Mouse (Mus musculus) thymus, adult 18-20 months (tissue): ENCODE data around the gene Ipo11.

Experiments used
- DNase-seq, 2 experiments: peaks; one replicate each; pipeline ENCODE4 v3.0.0; 2022; ENCODE audit warnings: mixed read lengths in 2 of 2

Gene Ipo11

DNA sequence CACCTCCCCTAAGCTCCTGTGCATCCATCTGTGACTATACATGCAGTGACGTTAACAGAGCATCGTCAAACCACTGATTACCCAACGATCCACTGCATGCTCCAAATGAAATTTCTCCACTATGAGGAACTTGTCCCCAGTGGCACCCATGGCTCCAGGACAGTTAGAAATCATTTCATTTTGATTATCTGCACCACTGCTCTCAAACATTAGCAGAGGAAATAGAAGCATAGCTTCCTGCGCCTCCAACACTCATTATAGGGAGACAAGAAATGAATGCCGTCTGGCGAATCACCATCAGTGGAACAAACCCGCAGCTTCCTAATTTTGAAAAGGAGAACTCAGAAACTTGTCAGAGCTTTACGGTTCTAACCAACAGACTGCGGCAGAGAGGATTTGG, 123.7 kb downstream of the Ipo11 start:
- DNase-seq, result no peak

DNA sequence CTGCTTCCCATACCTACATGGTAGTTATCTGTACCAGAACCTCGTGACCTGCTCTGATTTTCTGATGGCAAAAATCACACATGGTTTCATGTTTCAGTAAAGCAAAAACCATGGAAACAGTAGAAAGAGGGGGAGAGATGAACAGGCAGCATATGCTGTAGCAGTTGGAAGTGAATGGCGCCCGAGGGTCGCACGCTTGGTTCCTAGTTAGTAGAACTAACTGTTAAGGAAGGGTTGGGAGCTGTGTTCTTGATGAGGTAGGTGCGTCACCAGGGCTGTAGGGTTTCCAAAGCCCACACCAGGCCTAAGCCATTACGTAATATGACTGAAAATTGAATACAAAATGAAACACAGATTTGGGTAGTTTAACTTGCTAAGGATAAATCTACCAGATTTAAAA, 126.6 kb downstream of the Ipo11 start:
- no peak for DNase-seq

DNA sequence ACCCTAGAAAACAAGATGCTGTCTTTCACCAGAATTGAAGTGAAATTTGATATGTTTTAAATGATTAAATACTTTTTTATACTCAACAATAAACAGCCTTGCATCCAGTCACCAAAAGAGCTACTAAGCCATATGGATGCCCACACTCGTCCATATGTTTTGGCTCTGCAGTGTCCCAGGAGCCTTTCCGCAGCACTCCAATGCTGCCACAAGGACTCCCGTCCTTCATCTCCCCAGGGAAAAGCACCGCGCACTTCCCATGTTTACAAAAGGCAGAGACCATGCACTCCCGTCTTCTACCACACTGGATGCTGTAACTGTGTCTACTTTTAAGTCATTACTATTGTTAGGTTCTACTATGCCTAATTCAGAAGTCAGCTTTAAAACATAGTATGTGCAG, 127.9 kb downstream of the Ipo11 start:
- no peak for DNase-seq

- no peak for DNase-seq
Measured at GRCm38 (mm10) chr13:106808315-106808714, 128.4 kb downstream of the Ipo11 start.

DNA sequence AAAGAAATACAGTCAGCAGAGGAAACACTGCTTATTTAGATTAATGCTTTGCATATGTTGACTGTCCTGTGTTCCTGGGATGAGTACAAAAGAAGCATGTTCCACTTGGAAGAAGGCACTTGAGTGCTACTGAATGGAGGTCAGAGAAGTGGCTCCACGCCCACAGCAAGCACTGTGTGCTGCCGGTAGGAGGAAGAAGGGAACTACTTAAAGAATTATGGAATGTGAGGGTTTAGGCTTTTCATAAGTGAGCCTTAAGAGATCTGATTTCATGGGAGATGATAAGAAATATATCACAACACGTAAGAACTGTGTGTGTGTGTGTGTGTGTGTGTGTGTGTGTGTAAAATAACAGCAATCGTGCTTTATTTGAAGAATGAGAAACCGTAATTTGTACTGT, 129.5 kb downstream of the Ipo11 start:
- DNase-seq, result no peak

DNA sequence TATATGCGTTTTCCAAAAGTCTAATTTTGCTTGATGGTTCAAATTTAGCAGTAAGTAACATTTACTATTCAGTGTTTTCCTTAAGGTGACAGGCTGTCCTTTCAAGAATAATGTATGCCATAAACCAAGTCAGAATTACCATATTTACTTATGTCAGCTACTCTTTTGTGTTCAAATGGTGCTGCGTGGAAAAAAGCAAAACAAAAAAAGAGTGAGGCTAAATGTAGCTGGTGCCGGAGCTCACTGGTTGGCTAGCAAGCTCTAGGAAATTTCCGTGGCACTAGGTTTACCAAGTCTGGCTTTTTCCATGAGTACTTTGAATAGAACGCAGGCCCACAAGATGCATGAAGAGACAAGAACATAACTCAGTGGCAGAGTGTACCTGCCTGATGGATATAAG, 131.6 kb downstream of the Ipo11 start:
- DNase-seq, result no peak

DNA sequence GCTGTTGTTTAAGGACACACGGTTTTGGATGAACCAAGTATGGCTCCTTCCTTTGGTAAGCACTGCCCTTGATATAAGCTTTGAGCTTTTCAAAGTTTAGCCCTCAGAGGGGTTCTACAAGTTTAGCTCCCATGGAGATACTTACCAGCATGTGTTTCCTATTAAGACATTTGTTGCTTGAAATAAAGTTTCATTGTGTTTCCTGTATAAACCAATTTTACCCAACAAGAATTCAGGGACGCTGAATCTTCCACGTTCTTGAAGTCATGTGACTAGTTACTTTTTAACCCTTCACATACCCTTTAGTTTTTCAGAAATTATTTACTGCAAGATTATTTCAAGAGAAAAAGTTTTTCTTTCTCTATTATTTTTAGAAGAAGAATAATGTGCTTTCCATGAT, 138.7 kb downstream of the Ipo11 start:
- no peak for DNase-seq

DNA sequence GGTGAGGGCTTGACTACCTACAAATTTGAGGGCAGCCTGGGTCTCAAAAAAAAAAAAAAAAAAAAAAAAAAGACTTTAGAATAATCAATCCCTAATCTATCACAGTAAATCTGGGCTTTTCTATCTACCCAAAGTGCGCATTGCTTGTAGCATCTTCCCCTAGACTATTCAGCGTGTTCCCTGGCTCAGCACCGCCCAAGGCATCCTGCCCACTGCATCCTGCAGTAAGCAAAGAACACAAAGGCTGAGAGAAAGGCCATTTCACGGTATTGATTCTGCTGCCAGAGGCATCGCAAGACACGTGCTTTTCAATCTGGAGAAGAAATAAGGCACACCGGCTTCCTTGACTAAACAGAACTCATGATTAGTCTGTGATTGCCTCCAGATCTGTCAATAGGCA, 147.9 kb downstream of the Ipo11 start:
- no peak for DNase-seq

DNA sequence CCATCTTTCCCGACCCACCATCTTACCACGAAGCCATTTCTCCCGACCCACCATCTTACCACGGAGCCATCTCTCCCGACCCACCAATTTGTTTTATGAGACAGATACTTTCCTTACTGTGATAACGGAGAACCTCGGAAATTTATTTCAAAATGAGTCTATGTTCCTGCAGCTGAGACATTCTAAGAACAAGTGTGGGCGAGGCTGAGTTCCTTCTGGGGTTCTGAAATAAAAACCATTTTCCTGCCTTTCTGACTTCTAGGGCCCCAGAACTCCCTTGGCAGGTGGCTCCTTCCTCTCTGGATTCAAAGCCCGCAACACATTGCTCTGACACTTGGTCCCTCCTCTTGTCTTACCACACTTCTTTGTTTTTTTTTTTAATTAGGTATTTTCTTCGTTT, 168.0 kb downstream of the Ipo11 start:
- no peak for DNase-seq

DNA sequence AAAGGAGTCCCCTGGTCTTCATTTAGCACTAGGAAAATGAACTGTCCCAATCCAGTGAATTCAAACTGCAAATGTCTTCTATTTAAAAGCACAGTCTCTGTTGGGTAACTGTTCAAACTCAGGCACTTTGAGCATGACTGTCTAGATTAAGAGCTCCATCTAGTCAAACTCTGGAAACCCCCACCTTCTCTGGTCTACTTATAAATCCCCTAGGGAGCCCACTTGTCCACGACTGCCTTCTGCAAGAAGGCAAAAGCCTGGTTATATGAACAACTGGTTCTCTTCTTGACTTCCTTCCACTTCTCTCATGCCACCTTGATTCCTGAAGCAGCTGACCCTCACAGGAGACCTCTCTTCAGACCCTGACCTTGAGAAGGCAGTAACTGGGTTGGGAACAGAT, 174.1 kb downstream of the Ipo11 start:
- no peak for DNase-seq

GRCm38 (mm10) chr13:106761661-106762060, 175.1 kb downstream of the Ipo11 start:
- DNase-seq, result no peak

DNA sequence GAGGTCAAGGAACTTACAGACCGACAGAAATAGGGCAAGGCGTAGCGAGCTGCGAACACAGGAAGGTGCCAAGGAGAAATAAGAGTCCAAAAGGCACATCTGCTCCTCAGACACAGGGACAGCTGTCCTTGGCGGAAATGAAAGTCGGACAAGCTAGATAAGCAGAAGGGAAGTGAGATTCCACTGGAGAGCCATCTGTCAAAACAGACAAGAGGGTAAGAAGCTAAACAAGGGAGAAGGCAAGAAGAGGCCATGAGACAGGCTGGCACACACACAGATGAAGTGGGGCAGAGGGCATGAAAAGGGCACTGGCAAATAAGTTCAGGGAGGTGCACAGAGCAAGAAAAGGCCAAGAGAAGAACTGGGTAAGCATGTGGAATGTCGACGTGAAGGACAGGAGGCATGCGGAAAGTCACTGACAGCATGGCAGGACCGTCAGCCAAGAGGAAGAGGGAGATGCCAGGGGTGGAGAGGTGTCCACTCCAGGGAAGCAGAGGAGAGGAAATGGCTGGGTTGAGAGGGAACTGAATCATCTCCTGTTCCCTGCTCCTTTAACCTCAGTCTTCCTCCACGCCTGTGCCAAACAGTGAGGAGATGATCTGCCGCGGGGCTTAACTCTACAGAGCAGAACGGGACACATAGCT, 176.4 kb downstream of the Ipo11 start:
- DNase-seq, result no peak

DNA sequence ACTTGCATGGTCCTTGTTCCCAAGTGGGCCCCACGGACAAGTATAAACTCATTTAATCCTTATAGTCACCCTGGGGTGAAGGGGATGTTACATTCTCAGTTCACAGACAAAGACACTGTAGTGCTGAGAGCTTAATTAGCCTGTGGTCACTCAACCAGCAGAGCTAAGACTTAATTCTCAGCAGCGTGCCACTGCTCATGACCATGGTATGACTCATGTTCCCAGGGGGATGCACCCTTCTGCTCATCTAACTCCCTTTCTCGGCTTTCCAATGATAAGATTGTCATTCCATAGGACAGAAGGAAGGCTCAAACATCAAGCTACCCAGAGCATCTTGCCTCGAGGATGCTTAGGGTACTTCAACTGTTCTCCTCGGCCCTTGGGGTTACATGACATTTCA, 180.9 kb downstream of the Ipo11 start:
- no peak for DNase-seq

GRCm38 (mm10) chr13:106754216-106754615, 182.5 kb downstream of the Ipo11 start:
- DNase-seq, result no peak

GRCm38 (mm10) chr13:106751951-106752350, 184.8 kb downstream of the Ipo11 start:
- DNase-seq, result no peak

DNA sequence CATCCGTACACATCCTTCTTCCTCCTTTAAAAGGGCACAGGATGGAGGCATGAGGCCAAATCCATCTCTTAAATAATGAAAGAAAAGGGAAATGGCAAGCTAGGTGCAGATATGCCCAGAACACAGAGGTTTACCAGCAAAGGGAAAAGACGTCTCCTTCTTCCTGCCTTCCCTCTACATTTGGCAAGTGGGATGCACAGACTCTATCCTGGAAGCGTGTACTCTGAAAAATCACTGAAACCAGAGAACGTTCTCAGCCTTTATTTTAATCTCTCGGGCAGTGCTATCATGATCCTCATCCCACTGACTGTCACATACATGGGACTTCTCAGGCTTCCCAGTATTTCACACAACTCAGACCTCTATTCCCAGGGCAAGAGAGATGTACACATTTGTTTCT, 189.9 kb downstream of the Ipo11 start:
- DNase-seq, result no peak

DNA sequence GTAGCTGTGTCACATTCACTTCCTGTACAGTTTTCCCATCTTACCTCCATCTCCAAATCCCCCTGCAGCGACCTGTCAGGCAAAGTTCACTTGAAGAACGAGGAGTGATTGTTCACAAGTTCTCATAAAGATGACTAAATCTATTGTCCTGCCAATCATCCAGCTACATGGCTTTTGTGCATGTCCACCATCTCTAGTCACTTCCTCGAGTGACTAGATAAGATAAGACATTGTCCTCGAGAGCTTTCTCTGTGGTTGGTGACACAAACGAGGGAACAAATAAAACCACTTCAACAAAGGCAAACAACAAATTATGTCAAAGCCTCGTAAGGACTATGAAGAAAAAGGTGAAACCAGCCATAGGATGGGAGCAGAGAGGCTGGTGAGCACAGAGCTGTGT, 191.6 kb downstream of the Ipo11 start:
- DNase-seq, result no peak
